Mouse (Mus musculus): Measurements from ENCODE around the gene Gm43552. TPM values are rescaled to one million over a fixed set of nuclear protein-coding genes. Genes with fewer than 3 reads are reported as not detected.
"Not testable (repeated sequence)": the region's sequence is repeated elsewhere in the genome, so short reads cannot be mapped to it uniquely, and the experiment has no call there.

Gm43552 gene
- polyA plus RNA-seq, 1 experiment: not detected

- 98% methylated on average over 4 of the region's 4 CpGs for WGBS
- Histone ChIP-seq H3K27ac (ENCODE audit: control insufficient read depth, insufficient read depth, low read length) (no peak overlapping the region), H3K36me3 (ENCODE audit: control insufficient read depth, insufficient read depth, low read length) (no peaks in the 10 kb centered on the region), H3K27me3 (ENCODE audit: control insufficient read depth, insufficient read depth, low read length) (no peaks in the 10 kb centered on the region), H3K4me1 (replicated peaks; ENCODE audit: control insufficient read depth, insufficient read depth, low read length) (no peaks in the 10 kb centered on the region), H3K4me3 (ENCODE audit: control insufficient read depth, insufficient read depth, low read length) (no peak overlapping the region)
- TF ChIP-seq POLR2A (IDR thresholded peaks at IDR 0.05; ENCODE audit: control insufficient read depth, extremely low read depth, insufficient read depth, low read length, poor library complexity): no peak
- no peak for TF ChIP-seq CTCF (IDR thresholded peaks at IDR 0.05; ENCODE audit: borderline replicate concordance, control insufficient read depth, extremely low read depth, insufficient read depth, low read length, poor library complexity)
- DNase-seq: no peak
Measured at GRCm38 (mm10) chr5:65482996-65483395, 9.6 kb downstream of the Gm43552 start.

- H3K27me3 ChIP-seq (ENCODE audit: control insufficient read depth, insufficient read depth, low read length): no peaks in the 10 kb centered on the region
- no peak overlapping the region for H3K4me3 ChIP-seq (ENCODE audit: control insufficient read depth, insufficient read depth, low read length)
- no peaks in the 10 kb centered on the region for H3K36me3 ChIP-seq (ENCODE audit: control insufficient read depth, insufficient read depth, low read length)
- no peaks in the 10 kb centered on the region for H3K4me1 ChIP-seq (replicated peaks; ENCODE audit: control insufficient read depth, insufficient read depth, low read length)
- 77% methylated on average over 4 of the region's 4 CpGs for WGBS
- TF ChIP-seq CTCF (IDR thresholded peaks at IDR 0.05; ENCODE audit: borderline replicate concordance, control insufficient read depth, extremely low read depth, insufficient read depth, low read length, poor library complexity): no peak
- no peak for TF ChIP-seq POLR2A (IDR thresholded peaks at IDR 0.05; ENCODE audit: control insufficient read depth, extremely low read depth, insufficient read depth, low read length, poor library complexity)
- H3K27ac ChIP-seq (ENCODE audit: control insufficient read depth, insufficient read depth, low read length): no peak overlapping the region
- no peak for DNase-seq
Measured at GRCm38 (mm10) chr5:65480511-65480910, 12.1 kb downstream of the Gm43552 start.

DNA sequence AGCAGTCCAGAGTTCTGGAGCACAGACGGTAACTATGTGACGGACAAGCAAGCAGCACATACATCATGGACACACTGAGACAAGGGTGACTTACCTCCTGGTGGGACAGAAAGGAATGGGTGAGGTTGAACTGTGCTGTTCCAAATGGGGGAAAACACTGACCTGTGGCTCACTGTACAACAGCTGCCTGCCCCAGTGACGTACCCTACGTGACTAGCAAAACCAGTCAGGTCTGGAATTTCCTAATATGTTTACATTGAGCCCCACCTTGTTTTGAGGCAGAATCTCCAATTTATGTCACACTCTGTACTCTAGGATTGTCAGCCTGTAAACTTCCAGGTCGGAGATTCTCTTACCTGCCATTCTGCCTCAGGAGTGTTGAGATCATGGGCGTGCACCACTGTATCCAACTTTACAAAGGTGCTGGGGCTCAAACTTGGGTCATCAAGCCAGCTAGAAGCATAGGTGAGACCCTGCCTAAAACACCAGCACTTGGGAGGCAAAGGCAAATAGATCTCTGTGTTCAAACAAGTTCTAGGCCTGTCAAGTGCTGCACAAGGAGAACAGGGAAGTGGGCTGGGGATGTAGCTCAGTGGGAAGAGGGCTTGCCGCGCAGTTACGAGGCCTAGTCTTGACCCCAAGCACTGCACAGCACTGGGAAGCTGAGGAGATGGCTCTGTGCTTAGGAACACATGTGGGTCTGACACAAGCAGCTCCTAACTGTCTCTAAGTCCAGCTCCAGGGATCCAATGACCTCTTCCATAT, 12.8 kb downstream of the Gm43552 start:
- no peak overlapping the region for H3K27ac ChIP-seq (ENCODE audit: control insufficient read depth, insufficient read depth, low read length)

GRCm38 (mm10) chr5:65478224-65478623, 14.4 kb downstream of the Gm43552 start:
- DNase-seq: no peak
- H3K27ac ChIP-seq (ENCODE audit: control insufficient read depth, insufficient read depth, low read length): no peak overlapping the region
- 86% methylated on average over 4 of the region's 4 CpGs for WGBS
- H3K36me3 ChIP-seq (ENCODE audit: control insufficient read depth, insufficient read depth, low read length): no peaks in the 10 kb centered on the region
- H3K4me3 ChIP-seq (ENCODE audit: control insufficient read depth, insufficient read depth, low read length): no peak overlapping the region
- no peak for TF ChIP-seq CTCF (IDR thresholded peaks at IDR 0.05; ENCODE audit: borderline replicate concordance, control insufficient read depth, extremely low read depth, insufficient read depth, low read length, poor library complexity)
- no peak for TF ChIP-seq POLR2A (IDR thresholded peaks at IDR 0.05; ENCODE audit: control insufficient read depth, extremely low read depth, insufficient read depth, low read length, poor library complexity)
- H3K4me1 ChIP-seq (replicated peaks; ENCODE audit: control insufficient read depth, insufficient read depth, low read length): no peaks in the 10 kb centered on the region
- H3K27me3 ChIP-seq (ENCODE audit: control insufficient read depth, insufficient read depth, low read length): no peaks in the 10 kb centered on the region

More for the DNA sequence above, 12.8 kb downstream of the Gm43552 start:
- Histone ChIP-seq H3K4me1 (replicated peaks; ENCODE audit: control insufficient read depth, insufficient read depth, low read length) (no peaks in the 10 kb centered on the region), H3K27me3 (ENCODE audit: control insufficient read depth, insufficient read depth, low read length) (no peaks in the 10 kb centered on the region), H3K36me3 (ENCODE audit: control insufficient read depth, insufficient read depth, low read length) (no peaks in the 10 kb centered on the region), H3K4me3 (ENCODE audit: control insufficient read depth, insufficient read depth, low read length) (no peak overlapping the region)
- TF ChIP-seq CTCF (IDR thresholded peaks at IDR 0.05; ENCODE audit: borderline replicate concordance, control insufficient read depth, extremely low read depth, insufficient read depth, low read length, poor library complexity) (no peak), POLR2A (IDR thresholded peaks at IDR 0.05; ENCODE audit: control insufficient read depth, extremely low read depth, insufficient read depth, low read length, poor library complexity) (no peak)
- 94% methylated on average over 9 of the region's 9 CpGs for WGBS
- DNase-seq: no peak

- not testable (repeated sequence) for H3K27me3 ChIP-seq (ENCODE audit: control insufficient read depth, insufficient read depth, low read length); H3K27ac ChIP-seq (ENCODE audit: control insufficient read depth, insufficient read depth, low read length); H3K4me1 ChIP-seq (replicated peaks; ENCODE audit: control insufficient read depth, insufficient read depth, low read length); H3K4me3 ChIP-seq (ENCODE audit: control insufficient read depth, insufficient read depth, low read length); DNase-seq; H3K36me3 ChIP-seq (ENCODE audit: control insufficient read depth, insufficient read depth, low read length)
- 98% methylated on average over 4 of the region's 4 CpGs for WGBS
Measured at GRCm38 (mm10) chr5:65476739-65477138, 15.9 kb downstream of the Gm43552 start.

DNA sequence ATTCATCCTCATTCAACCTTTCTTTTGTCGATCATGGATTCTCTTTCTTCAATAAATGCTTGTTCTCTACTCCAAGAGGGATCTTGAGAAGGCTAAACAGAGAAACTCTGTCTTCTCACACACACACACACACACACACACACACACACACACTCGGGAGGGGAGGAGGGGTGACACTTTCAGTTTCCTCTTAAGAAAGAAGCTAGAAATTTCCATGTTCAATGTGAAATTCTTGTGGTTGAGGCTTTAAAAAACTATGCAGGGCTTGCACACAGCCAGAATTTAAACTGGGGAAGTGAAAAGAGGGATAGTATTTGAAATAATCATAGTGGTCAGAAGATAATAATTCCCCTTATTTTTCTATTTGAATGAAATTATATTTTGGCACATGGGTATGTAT, 16.8 kb downstream of the Gm43552 start:
- no peak for DNase-seq
- H3K4me1 ChIP-seq (replicated peaks; ENCODE audit: control insufficient read depth, insufficient read depth, low read length): no peaks in the 10 kb centered on the region
- WGBS: 16% methylated on average over 2 of the region's 2 CpGs

DNA sequence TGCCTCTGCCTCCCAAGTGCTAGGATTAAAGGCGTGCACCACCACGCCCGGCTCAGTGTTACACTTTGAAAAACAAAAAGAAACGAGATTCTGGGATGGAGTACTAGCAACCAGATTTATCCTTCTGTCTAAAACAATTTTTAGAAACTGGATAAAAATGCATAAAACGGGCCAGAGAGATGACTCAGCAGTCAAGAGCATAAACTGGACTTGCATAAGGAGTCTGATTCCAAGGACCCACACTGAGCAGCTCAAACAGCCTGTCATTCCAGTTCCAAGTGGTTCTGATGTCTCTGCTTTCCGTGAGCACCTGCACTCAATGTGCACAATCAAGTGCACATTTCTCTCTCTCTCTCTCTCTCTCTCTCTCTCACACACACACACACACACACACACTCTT, 22.9 kb downstream of the Gm43552 start:
- TF ChIP-seq CTCF (IDR thresholded peaks at IDR 0.05; ENCODE audit: borderline replicate concordance, control insufficient read depth, extremely low read depth, insufficient read depth, low read length, poor library complexity): no peak
- TF ChIP-seq POLR2A (IDR thresholded peaks at IDR 0.05; ENCODE audit: control insufficient read depth, extremely low read depth, insufficient read depth, low read length, poor library complexity): no peak
- H3K27ac ChIP-seq (ENCODE audit: control insufficient read depth, insufficient read depth, low read length): no peak overlapping the region
- H3K4me1 ChIP-seq (replicated peaks; ENCODE audit: control insufficient read depth, insufficient read depth, low read length): no peaks in the 10 kb centered on the region

More for the DNA sequence above, 16.8 kb downstream of the Gm43552 start:
- Histone ChIP-seq H3K4me3 (ENCODE audit: control insufficient read depth, insufficient read depth, low read length) (no peak overlapping the region), H3K27ac (ENCODE audit: control insufficient read depth, insufficient read depth, low read length) (no peak overlapping the region), H3K27me3 (ENCODE audit: control insufficient read depth, insufficient read depth, low read length) (no peaks in the 10 kb centered on the region), H3K36me3 (ENCODE audit: control insufficient read depth, insufficient read depth, low read length) (no peaks in the 10 kb centered on the region)
- no peak for TF ChIP-seq POLR2A (IDR thresholded peaks at IDR 0.05; ENCODE audit: control insufficient read depth, extremely low read depth, insufficient read depth, low read length, poor library complexity)
- no peak for TF ChIP-seq CTCF (IDR thresholded peaks at IDR 0.05; ENCODE audit: borderline replicate concordance, control insufficient read depth, extremely low read depth, insufficient read depth, low read length, poor library complexity)

More for the DNA sequence above, 22.9 kb downstream of the Gm43552 start:
- H3K27me3 ChIP-seq (ENCODE audit: control insufficient read depth, insufficient read depth, low read length): no peaks in the 10 kb centered on the region
- WGBS: 97% methylated on average over 6 of the region's 6 CpGs
- no peak for DNase-seq
- H3K36me3 ChIP-seq (ENCODE audit: control insufficient read depth, insufficient read depth, low read length): peaks cover 19% of the 10 kb centered on the region
- H3K4me3 ChIP-seq (ENCODE audit: control insufficient read depth, insufficient read depth, low read length): no peak overlapping the region
